21 mouse cellular contexts compared by ENCODE assay signal in the genomic region with DNA sequence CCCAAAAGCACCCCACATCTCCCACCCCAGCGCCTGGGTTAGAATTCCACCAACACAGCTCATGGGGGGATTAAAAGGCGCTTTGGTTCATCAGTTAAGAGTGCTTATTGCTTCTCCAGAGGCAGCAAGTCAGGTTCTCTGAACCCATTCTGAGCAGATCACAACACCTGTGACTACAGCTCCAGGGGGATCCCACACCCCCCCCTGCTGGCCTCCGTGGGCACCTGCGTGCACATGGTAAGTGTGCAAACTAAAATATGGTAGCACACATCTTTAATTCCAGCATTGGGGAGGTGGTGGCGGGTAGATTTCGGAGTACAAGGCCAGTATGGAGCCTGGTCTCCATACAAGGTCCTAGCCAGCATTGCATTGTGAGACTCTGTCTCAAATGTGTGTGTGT. TPM values are rescaled to one million over a fixed set of nuclear protein-coding genes. Genes with fewer than 3 reads are reported as not detected.
A peak's percentile ranks its signal among the peaks of the same experiment; 100 is the strongest.
DNase-seq lines count a peak whose midpoint lies in the region; ATAC-seq and TF ChIP-seq lines count a peak whose summit lies in the region.
"Had no signal": no experiment of that assay in that cellular context is flagged by ENCODE, and none has a peak within 500 bp of the region (broad histone marks: within the 10 kb centered on the region; RNA-seq: fewer than 3 reads in every experiment).

No protein-coding gene starts in this region.

- no peak overlapping the region for H3K27ac ChIP-seq in liver, postnatal 0 days (ENCODE audit: low read depth)
- H3K27ac ChIP-seq: forebrain, embryonic 13.5 days; heart, embryonic 15.5 days; lung, embryonic 15.5 days; neural tube, embryonic 15.5 days had no signal

- H3K4me1 ChIP-seq in liver, postnatal 0 days (ENCODE audit: insufficient read depth), result peaks cover 4% of the 10 kb centered on the region; the same call in 1 of the 2 replicates

- no peak overlapping the region for H3K9ac ChIP-seq in liver, postnatal 0 days (replicated peaks)
- H3K9ac ChIP-seq: forebrain, embryonic 13.5 days; heart, embryonic 15.5 days; lung, embryonic 15.5 days; neural tube, embryonic 15.5 days had no signal

- WGBS in liver, postnatal 0 days (ENCODE audit: insufficient replicate concordance), result 60% methylated on average over 6 of the region's 6 CpGs

- no peak for DNase-seq in liver, postnatal 0 days
- DNase-seq in liver (no peak), 3T3-L1 (ENCODE audit: low read depth, low spot score) (peak; percentile 16), 416B (ENCODE audit: low read depth) (peak; percentile 32)
- no peak for DNase-seq in adrenal gland, postnatal 14 days
- no peak for DNase-seq in T-cell, adult 2 months (ENCODE audit: low spot score)
- DNase-seq: adrenal gland, adult 8-10 months; cerebellum, adult 9-11 months; embryo, embryonic 11 days; heart, adult 18-20 months; kidney, adult 11 months; kidney, postnatal 36 days; layer of hippocampus, postnatal 36 days had no signal

- no peak overlapping the region for H3K4me3 ChIP-seq in liver, postnatal 0 days (ENCODE audit: low read depth, low read length)
- H3K4me3 ChIP-seq: forebrain, embryonic 13.5 days; heart, embryonic 15.5 days; lung, embryonic 15.5 days; megakaryocyte, embryonic 14.5 days; neural tube, embryonic 15.5 days had no signal

- no peak for TF ChIP-seq EP300 in liver, postnatal 0 days (IDR thresholded peaks at IDR 0.05; ENCODE audit: low read depth)

- H3K4me2 ChIP-seq in liver, postnatal 0 days (ENCODE audit: low read depth, low read length), result no peak overlapping the region
- H3K4me2 ChIP-seq: forebrain, embryonic 13.5 days; heart, embryonic 15.5 days; lung, embryonic 15.5 days; neural tube, embryonic 15.5 days had no signal

- H3K27me3 ChIP-seq in liver, postnatal 0 days (ENCODE audit: insufficient read depth, low read length), result no peaks in the 10 kb centered on the region
- H3K27me3 ChIP-seq: heart, embryonic 15.5 days; lung, embryonic 15.5 days had no signal

- ATAC-seq in liver, postnatal 0 days, result no peak
- ATAC-seq in common myeloid progenitor, adult 5-6 weeks (replicated peaks; ENCODE audit: low read depth, poor library complexity, severe bottlenecking), result peak; percentile 50
- ATAC-seq: forebrain, embryonic 13.5 days had no signal

- peak; percentile 56 for TF ChIP-seq CTCF in liver, postnatal 0 days (IDR thresholded peaks at IDR 0.05; ENCODE audit: low read depth)

- no peaks in the 10 kb centered on the region for H3K9me3 ChIP-seq in liver, postnatal 0 days (ENCODE audit: low read length)
- H3K9me3 ChIP-seq: forebrain, embryonic 13.5 days; heart, embryonic 15.5 days; lung, embryonic 15.5 days; megakaryocyte, embryonic 14.5 days; neural tube, embryonic 15.5 days had no signal

- no peaks in the 10 kb centered on the region for H3K36me3 ChIP-seq in liver, postnatal 0 days (replicated peaks; ENCODE audit: insufficient read depth, low read length)
- H3K36me3 ChIP-seq: heart, embryonic 15.5 days; lung, embryonic 15.5 days; neural tube, embryonic 15.5 days had no signal

RNA-seq across cellular contexts. Expression of gene AI661453, which starts 9.1 kb away (rescaled TPM):
- 1.0 and 1.6 TPM in 2 replicates for polyA plus RNA-seq in liver, postnatal 0 days (2015; fragmentation: Nextera tagmentation; extraction: Ambion mirVana)
- 0.39 and 0.87 TPM in 2 replicates for total RNA-seq in common myeloid progenitor, adult 5-6 weeks (2017)
- total RNA-seq in adrenal gland, postnatal 14 days (2021), result 1.4 and 1.7 TPM in 2 replicates

RNA-seq across cellular contexts. Expression of gene 1700001C19Rik, which starts 9.9 kb away (rescaled TPM):
- polyA plus RNA-seq in liver, postnatal 0 days (2015; fragmentation: Nextera tagmentation; extraction: Ambion mirVana), result 7.5 and 7.8 TPM in 2 replicates
- total RNA-seq in common myeloid progenitor, adult 5-6 weeks (2017), result 1.2 TPM in 1 of 2 replicates, not detected in the other
- total RNA-seq in adrenal gland, postnatal 14 days (2021), result 0.82 TPM in 1 of 2 replicates, not detected in the other
- total RNA-seq: gastrocnemius, adult 18-20 months; heart, adult 18-20 months; layer of hippocampus, postnatal 36 days had no signal
- polyA plus RNA-seq: spleen, adult 2 months had no signal

RNA-seq across cellular contexts. Expression of gene Guca1a, which starts 26.9 kb away (rescaled TPM):
- polyA plus RNA-seq in liver, postnatal 0 days (2015; fragmentation: Nextera tagmentation; extraction: Ambion mirVana), result 1.5 TPM in 2 replicates
- 1.4 TPM in 1 of 2 replicates, not detected in the other for total RNA-seq in common myeloid progenitor, adult 5-6 weeks (2017)
- total RNA-seq in adrenal gland, postnatal 14 days (2021), result 1.1 TPM in 2 replicates
- total RNA-seq: gastrocnemius, adult 18-20 months; layer of hippocampus, postnatal 36 days had no signal

RNA-seq across cellular contexts. Expression of gene Guca1b, which starts 42.1 kb away (rescaled TPM):
- 0.11 and 0.13 TPM in 2 replicates for polyA plus RNA-seq in liver, postnatal 0 days (2015; fragmentation: Nextera tagmentation; extraction: Ambion mirVana)
- not detected in 2 replicates for total RNA-seq in common myeloid progenitor, adult 5-6 weeks (2017)
- 0.79 and 1.0 TPM in 2 replicates for total RNA-seq in adrenal gland, postnatal 14 days (2021)

RNA-seq across cellular contexts. Expression of gene Mrps10, which starts 58.6 kb away (rescaled TPM):
- 46.6 and 47.5 TPM in 2 replicates for polyA plus RNA-seq in liver, postnatal 0 days (2015; fragmentation: Nextera tagmentation; extraction: Ambion mirVana)
- total RNA-seq in common myeloid progenitor, adult 5-6 weeks (2017), result 56.6 and 62.0 TPM in 2 replicates
- total RNA-seq in adrenal gland, postnatal 14 days (2021), result 45.8 and 49.4 TPM in 2 replicates

Comparison
In these comparisons a context has a peak if more than half of its experiments do, and no peak if none do; other contexts are left out.
1. DNase-seq: peak in 3T3-L1 (single experiment) and 416B (single experiment); none in liver, postnatal 0 days (single experiment), liver (single experiment), adrenal gland, postnatal 14 days (single experiment) and T-cell, adult 2 months (single experiment).